Mouse (Mus musculus): ENCODE measurements at regions not wholly inside any gene's neighbourhood (a gene's known extent, or its start where the extent isn't known, plus 50 kb on each side); places are given as distances from the start of the nearest gene placed in this dataset.

DNA sequence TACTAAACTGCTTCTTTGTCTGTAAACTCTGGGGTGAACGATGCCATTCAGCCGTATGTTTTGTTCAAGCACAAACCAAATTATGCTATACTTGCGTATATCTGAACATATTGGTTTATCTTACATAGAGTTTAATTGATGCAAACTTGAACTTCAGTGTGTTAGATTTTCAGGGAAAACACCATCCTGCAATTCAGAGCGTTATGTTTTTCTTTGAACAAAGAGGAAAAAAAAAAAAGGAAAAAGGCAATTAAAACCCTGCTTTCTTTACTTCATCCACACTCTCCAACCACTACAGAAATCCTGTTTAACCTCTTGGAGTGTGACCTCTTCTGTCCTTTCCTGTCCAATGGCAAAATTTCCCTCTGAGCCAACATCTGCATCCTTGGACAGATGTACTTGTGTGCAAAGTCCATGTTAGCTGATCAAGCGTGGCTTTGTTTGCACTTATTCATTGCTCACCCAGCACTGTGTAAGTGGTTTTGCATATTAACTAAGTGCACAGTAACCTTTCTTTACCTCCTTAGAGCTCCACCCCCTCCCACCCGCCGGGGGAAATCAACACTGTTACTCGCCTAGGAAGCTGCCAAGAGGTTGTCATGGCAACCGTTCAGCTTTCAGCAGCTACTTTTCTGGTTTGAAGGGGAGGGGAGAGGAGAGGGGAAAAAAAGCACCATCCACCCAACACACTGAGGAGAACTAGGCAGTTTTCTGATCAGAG lies 174.4 kb upstream of the Klf12 start:
- peak; percentile 90 to 94 for DNase-seq (ENCODE audit: low spot score in 2 of 2)

- DNase-seq (ENCODE audit: low spot score in 2 of 2): peak in 1 of 2 experiments; percentile 34
Observed at GRCm38 (mm10) chr14:100457870-100458726, 173.6 kb upstream of the Klf12 start.

DNA sequence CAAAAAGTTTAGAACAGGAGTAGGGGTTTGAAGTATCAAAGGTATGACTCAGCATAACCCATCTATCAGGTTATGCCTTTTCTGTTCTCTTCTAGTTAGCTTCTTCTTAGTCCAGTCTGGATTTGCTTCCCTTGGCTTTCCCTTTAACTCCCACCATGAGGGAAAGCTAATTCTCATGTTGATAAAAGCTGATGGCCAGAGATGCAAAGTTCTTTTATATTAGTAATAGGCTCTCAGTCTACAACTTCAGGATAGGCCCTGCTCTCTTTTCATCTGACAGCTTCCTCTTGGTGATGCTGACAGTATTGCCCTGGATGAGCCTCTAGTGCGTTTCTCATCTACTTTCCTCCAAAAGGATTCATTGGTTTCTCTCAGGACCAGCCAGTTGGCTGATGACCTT lies 161.7 kb upstream of the Klf12 start:
- DNase-seq (ENCODE audit: low spot score in 2 of 2): no peak

DNA sequence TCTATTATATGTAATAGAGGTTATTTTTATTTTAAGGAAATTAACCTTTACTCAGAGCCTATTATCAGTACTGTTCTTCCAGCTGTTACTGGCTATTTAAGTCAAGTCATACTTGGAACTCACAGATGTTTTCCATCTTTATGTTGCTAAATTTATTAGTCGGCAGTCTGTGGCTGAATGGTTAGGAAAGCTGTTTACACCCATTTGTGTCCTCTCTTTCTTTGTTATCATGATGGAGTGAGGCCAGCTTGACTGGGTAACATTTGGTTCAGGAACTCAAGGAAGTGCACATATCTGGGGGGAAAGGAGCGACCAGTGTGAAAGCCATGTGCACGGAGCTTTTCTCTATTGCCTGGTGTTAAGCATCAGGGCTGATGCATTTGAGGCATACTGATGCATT lies 160.4 kb upstream of the Klf12 start:
- no peak for DNase-seq (ENCODE audit: low spot score in 2 of 2)

- DNase-seq (ENCODE audit: low spot score in 2 of 2): no peak
Observed at GRCm38 (mm10) chr14:100444099-100444498, 159.6 kb upstream of the Klf12 start.

DNA sequence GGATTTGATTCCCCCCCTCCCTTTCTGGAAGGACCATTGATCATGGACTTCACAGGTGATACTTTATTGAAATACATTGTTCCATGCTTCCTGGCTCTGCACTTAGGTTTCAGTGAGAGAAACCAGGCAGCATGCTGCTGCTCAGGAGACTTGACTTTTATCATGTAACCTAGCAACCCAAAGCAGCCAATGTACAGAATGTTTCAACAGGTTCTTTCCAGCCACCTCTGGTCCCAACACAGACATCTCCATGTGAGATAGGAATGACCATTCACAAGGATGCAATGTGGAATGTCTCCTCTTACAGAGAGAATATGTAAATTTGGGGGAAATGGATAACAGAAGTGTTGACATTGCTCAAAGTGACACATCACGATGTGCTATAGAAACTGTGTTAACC lies 153.1 kb upstream of the Klf12 start:
- no peak for DNase-seq (ENCODE audit: low spot score in 2 of 2)

- DNase-seq (ENCODE audit: low spot score in 2 of 2): no peak
Observed at GRCm38 (mm10) chr14:100429662-100430061, 145.2 kb upstream of the Klf12 start.

- no peak for DNase-seq (ENCODE audit: low spot score in 2 of 2)
Observed at GRCm38 (mm10) chr14:100426399-100426798, 141.9 kb upstream of the Klf12 start.

GRCm38 (mm10) chr14:100423790-100424189 lies 139.3 kb upstream of the Klf12 start:
- DNase-seq (ENCODE audit: low spot score in 2 of 2): no peak

GRCm38 (mm10) chr14:100421666-100422065 lies 137.2 kb upstream of the Klf12 start:
- no peak for DNase-seq (ENCODE audit: low spot score in 2 of 2)

GRCm38 (mm10) chr14:100415099-100415498 lies 130.6 kb upstream of the Klf12 start:
- DNase-seq (ENCODE audit: low spot score in 2 of 2): no peak

GRCm38 (mm10) chr14:100412211-100412610 lies 127.7 kb upstream of the Klf12 start:
- no peak for DNase-seq (ENCODE audit: low spot score in 2 of 2)

GRCm38 (mm10) chr14:100397191-100397590 lies 112.7 kb upstream of the Klf12 start:
- no peak for DNase-seq (ENCODE audit: low spot score in 2 of 2)

DNA sequence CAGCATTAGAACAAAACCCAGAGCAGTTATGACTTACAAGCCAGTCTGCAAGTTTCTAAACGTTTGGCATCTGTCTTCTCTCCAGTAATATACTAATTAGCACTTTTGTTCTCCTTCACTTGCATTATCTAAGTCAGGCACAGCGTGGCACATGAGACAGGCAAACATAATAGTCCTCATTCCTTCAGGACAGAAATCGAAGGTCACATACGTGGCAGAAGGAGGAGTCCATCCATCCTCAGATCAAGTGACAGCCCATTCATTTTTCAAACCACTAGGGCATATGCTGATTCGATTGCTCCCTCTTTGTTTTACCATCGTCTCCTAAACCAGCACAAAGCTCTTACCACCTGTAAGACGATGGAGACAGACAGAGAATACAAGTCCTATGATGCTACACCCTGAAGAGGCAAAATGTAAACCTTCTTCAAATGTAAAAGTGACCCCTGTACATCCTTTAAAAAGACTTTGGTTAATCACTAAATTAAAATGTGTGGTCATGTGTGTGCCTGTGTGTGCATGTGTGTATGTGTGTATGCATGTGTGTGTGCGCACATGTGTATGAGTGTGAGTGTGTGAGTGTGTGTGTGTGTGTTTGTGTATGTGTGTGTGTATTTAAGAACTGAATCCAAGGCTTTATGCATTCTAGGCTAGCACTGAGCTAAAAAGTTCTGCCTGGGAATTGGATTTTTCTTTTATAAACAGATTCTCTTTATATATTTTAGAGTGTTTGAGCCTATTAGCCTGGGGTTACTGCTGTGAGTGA lies 90.9 kb upstream of the Klf12 start:
- no peak for DNase-seq (ENCODE audit: low spot score in 2 of 2)

DNA sequence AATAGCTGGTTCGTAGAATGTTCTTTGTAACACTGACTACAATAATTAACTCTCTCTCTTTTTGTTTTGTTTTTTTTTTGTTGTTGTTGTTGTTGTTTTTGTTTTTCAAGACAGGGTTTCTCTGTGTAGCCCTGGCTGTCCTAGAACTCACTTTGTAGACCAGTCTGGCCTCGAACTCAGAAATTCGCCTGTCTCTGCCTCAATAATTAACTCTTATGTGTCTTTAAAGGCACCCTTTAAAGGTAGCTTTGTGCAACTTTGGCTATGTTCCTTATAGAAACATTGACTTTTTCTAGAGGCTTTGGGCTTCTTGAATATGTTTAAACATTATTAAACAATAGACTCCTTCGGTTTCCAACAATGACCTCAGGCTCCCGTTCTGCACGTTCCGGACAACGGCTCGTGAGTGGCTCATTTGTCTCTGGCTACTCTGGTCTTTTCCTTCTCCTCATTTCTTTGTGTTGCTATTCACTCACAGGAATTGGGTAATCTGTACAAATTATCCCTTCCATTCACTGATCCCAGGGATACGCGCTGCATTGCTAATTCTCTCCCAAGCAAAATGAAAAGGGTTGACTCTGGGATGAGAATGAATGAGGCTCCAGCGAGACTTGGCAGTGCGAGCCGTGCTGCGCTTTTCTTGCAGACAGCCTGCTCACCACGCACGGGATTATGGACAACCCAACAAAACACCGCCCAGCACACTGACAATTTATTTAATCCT lies 90.2 kb upstream of the Klf12 start:
- DNase-seq (ENCODE audit: low spot score in 2 of 2): peak; percentile 18 to 48

DNA sequence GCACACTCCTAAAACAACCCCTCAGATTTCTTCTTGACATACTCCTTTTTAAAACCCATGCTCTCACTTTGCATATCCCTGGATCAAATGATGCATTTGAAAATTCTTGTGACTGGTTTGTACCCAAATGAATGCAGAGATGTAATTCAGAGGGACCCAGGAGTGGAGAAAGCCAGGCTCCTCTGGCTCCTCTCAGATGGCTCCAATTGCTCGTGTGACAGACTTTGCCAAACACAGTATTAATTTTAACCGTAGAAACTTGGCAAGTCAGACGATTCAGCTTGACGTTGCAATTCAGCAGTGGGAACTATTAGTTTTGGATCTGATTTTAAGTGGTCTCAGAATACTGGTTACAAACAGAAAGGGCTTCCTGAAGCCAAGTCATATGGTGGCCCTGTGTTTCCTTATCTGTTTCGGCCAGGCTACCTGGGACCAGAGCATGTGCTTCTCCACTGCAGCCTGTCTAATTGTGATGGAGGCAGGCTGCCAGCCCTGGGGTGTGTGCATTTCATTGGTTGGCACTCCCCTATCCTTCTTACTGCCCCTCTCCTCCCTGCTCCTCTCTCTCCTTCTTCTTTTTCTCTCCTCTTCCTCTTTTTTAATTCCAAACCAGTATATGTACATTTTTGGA lies 81.9 kb upstream of the Klf12 start:
- DNase-seq (ENCODE audit: low spot score in 2 of 2): no peak

GRCm38 (mm10) chr14:100362786-100363185 lies 78.3 kb upstream of the Klf12 start:
- DNase-seq (ENCODE audit: low spot score in 2 of 2): peak in 1 of 2 experiments; percentile 4

- DNase-seq (ENCODE audit: low spot score in 2 of 2): no peak
Observed at GRCm38 (mm10) chr14:100361346-100362029, 77.0 kb upstream of the Klf12 start.

DNA sequence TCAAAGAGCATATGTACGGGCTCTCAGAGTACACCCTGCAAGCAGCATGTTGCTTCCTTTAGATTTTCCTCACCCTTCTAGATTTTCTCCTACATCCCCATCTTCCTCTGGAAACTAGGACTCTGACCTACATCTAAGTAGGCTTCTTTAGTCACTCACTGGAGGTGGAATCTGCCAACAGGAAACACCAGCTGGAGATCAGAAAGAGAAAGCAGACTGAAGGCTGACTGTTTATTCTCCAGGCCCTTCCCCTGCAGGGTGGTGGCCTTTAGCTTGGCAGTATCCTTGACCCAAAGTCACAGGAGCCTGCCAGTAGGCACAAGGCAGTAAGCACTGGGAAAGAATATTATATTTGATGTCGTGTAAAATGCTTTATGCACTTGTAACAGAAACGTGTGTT lies 75.4 kb upstream of the Klf12 start:
- no peak for DNase-seq (ENCODE audit: low spot score in 2 of 2)

GRCm38 (mm10) chr14:100357131-100357530 lies 72.7 kb upstream of the Klf12 start:
- DNase-seq (ENCODE audit: low spot score in 2 of 2): no peak

DNA sequence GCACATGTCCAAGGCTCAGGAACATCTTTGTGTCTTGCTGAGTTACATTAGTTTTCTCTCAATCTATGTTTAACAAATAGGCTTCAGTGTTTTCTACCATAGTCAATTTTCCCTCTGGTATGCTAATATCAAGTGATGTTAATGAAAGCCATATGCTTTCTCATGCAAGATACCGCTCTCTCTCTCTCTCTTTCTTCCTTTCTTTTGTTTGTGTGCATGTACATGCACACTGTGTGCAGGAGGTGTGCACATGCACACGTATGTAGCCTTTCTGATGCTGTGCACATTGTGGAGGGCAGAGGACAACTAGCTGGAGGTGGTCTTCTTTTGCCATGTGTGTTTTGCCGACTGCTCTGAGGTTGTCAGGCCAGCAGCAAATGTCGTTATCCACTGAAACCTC lies 69.0 kb upstream of the Klf12 start:
- DNase-seq (ENCODE audit: low spot score in 2 of 2): no peak

Data from frontal cortex, postnatal 10 days (tissue).